Mouse (Mus musculus): ENCODE results near the gene Gas6. TPM values are rescaled to one million over a fixed set of nuclear protein-coding genes. Genes with fewer than 3 reads are reported as not detected.

Gas6 gene
- total RNA-seq, 2 experiments from 2014 or later = 121 to 122 TPM

GRCm38 (mm10) chr8:13466989-13467388 is 27.3 kb downstream of the Gas6 start:
- intact Hi-C loops (cut with DNase I) = no loop called here
- DNase-seq = no peak

GRCm38 (mm10) chr8:13465324-13465723 is 29.0 kb downstream of the Gas6 start:
- DNase-seq = no peak
- intact Hi-C loops (cut with DNase I) = no loop called here

- intact Hi-C loops (cut with DNase I) = loop anchor here (1.0 kb wide), 1 partner anchor 49 kb away; no protein-coding TSS in a partner anchor
- peak; percentile 49 to 53 for DNase-seq
These were observed 31.9 kb downstream of the Gas6 start for GRCm38 (mm10) chr8:13462392-13462791.

GRCm38 (mm10) chr8:13461843-13462242 is 32.4 kb downstream of the Gas6 start:
- intact Hi-C loops (cut with DNase I) = loop anchor here (1.0 kb wide), 1 partner anchor 49 kb away; no protein-coding TSS in a partner anchor
- peak; percentile 82 to 87 for DNase-seq

GRCm38 (mm10) chr8:13461085-13461765 is 33.1 kb downstream of the Gas6 start:
- DNase-seq = peak in 1 of 2 experiments; percentile 13
- intact Hi-C loops (cut with DNase I) = no loop called here

GRCm38 (mm10) chr8:13459431-13459830 is 34.9 kb downstream of the Gas6 start:
- intact Hi-C loops (cut with DNase I) = no loop called here

GRCm38 (mm10) chr8:13455295-13455694 is 39.0 kb downstream of the Gas6 start:
- intact Hi-C loops (cut with DNase I) = loop anchor here (2.0 kb wide), 1 partner anchor 94 kb away; no protein-coding TSS in a partner anchor
- DNase-seq = peak; percentile 69 to 77

More at GRCm38 (mm10) chr8:13459431-13459830, 34.9 kb downstream of the Gas6 start:
- no peak for DNase-seq

- intact Hi-C loops (cut with DNase I) = loop anchor here (2.0 kb wide), 1 partner anchor 94 kb away; no protein-coding TSS in a partner anchor
- DNase-seq = no peak
These were observed 39.8 kb downstream of the Gas6 start for GRCm38 (mm10) chr8:13454341-13455113.

GRCm38 (mm10) chr8:13451747-13452277 is 42.5 kb downstream of the Gas6 start:
- DNase-seq = no peak
- intact Hi-C loops (cut with DNase I) = no loop called here

- intact Hi-C loops (cut with DNase I) = no loop called here
- DNase-seq = peak; percentile 31 to 61
These were observed 46.1 kb downstream of the Gas6 start for GRCm38 (mm10) chr8:13448145-13448544.

GRCm38 (mm10) chr8:13446456-13446855 is 47.8 kb downstream of the Gas6 start:
- DNase-seq = no peak
- intact Hi-C loops (cut with DNase I) = no loop called here

- intact Hi-C loops (cut with DNase I) = no loop called here
- DNase-seq = no peak
These were observed 52.1 kb downstream of the Gas6 start for GRCm38 (mm10) chr8:13442152-13442551.

GRCm38 (mm10) chr8:13437531-13437930 is 56.8 kb downstream of the Gas6 start:
- DNase-seq = no peak
- intact Hi-C loops (cut with DNase I) = no loop called here

GRCm38 (mm10) chr8:13436052-13436451 is 58.2 kb downstream of the Gas6 start:
- intact Hi-C loops (cut with DNase I) = no loop called here
- DNase-seq = peak in 1 of 2 experiments; percentile 26

GRCm38 (mm10) chr8:13434889-13435288 is 59.4 kb downstream of the Gas6 start, which contains the start of gene Tmem255b:
Gene Tmem255b (plus strand): TSS chr8:13435189.
- no peak for DNase-seq
- intact Hi-C loops (cut with DNase I) = no loop called here

- no peak for DNase-seq
- intact Hi-C loops (cut with DNase I) = no loop called here
These were observed 61.2 kb downstream of the Gas6 start for GRCm38 (mm10) chr8:13433130-13433529.

GRCm38 (mm10) chr8:13430866-13431265 is 63.4 kb downstream of the Gas6 start:
- intact Hi-C loops (cut with DNase I) = no loop called here
- no peak for DNase-seq

GRCm38 (mm10) chr8:13430412-13430811 is 63.9 kb downstream of the Gas6 start:
- intact Hi-C loops (cut with DNase I) = no loop called here
- no peak for DNase-seq

GRCm38 (mm10) chr8:13428156-13428555 is 66.1 kb downstream of the Gas6 start:
- intact Hi-C loops (cut with DNase I) = no loop called here

GRCm38 (mm10) chr8:13427351-13427750 is 66.9 kb downstream of the Gas6 start:
- DNase-seq = no peak
- intact Hi-C loops (cut with DNase I) = no loop called here

More at GRCm38 (mm10) chr8:13428156-13428555, 66.1 kb downstream of the Gas6 start:
- no peak for DNase-seq

- DNase-seq = no peak
- intact Hi-C loops (cut with DNase I) = no loop called here
These were observed 73.3 kb downstream of the Gas6 start for GRCm38 (mm10) chr8:13420970-13421369.
